Mouse (Mus musculus) c-Kit-positive CD71-negative TER-119-negative erythroid progenitor cells, embryonic 14.5 days (primary cell): ENCODE data around the gene Ints5.
"Not testable (repeated sequence)": the region's sequence is repeated elsewhere in the genome, so short reads cannot be mapped to it uniquely, and the experiment has no call there.

ENCODE experiments used
- DNase-seq: peaks from one replicate; pipeline ENCODE4 v3.0.0-alpha.2; 2013; ENCODE audit warnings: low read depth

The Ints5 gene

DNA sequence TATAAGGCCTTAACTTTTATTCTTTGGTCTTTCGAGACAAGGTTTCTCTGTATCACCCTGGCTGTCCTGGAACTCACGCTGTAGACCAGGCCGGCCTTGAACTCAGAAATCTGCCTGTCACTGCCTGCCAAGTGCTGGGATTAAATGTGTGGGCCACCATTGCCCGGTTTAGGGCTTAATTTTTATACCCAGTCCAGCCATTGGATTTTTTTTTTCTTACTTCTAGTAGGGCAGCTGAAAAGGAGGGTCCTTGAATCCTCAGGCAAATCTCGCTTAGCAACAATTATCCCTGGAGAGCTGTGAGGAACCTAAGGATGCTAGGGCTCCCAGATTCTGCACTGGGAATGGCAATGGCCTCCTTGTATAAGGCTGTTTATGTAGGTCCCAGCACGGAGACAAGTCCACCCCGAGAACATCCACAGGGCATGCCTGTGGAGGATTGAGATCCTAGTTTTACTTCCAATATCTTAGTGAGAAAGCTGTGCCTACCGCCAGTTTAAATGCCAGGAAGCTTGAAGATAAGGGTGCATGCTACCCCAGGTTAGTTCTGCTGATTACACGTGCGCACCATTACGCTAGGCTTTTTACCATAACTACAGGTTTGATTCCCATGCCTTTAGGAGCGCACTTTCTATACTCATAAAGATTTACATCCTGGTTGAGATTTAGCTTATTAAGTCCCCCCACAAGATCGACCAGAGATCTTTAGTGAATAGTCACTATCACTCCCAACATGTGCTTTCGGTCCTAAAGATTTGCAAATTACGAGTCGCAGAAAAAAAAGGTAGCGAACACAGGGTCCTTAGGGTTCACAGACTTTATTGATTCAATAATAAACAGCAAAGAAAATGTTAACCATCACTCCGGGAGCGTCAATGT lies 5.0 kb upstream of the Ints5 start:
- DNase-seq = no peak

DNA sequence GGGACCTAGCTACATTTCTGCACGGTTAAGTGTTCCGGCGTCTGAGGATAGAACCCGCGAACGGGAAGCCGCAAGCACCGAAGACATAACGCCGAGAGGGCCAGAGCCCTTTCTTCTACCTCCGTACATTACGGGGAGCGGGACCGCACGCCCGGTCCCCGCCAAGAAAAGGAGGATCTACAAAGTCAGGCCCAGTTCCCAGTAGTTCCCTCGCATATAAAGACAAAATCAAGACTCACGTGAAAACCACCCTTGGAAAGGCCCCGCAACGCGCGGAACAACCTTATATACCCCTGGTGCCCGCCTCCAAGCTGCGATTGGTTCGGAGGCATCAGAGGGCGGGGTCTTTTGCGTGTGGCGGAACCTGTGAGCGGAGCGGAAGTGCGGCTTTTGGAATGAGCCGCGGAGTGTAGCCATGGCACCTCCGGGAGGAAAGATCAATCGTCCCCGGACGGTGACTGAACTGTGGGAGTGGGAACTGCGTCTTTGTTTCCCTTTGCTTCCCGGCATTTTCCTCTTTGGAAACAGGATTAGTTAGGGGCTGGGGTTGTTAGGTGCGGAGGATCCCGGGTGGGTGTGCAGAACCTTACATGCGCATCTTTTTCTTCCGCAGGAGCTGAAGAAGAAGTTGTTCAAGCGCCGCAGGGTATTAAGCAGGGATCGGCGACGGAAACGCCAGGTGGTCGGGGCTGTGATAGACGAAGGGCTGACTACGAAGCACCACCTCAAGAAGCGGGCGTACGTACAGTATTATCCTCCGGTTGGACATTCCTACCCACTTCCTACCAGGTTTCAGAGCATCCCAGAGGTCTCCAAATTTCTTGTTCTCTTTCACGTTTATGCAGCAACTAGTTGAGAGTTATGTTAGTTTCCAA lies 4.1 kb upstream of the Ints5 start, which contains the start of the genes 1810009A15Rik and Gm49416:
1810009A15Rik (plus strand) TSS at position 343 of the 875 bp plus-strand sequence.
Gm49416 (plus strand) TSS at position 416 of the 875 bp plus-strand sequence.
- DNase-seq = peak; percentile 94

DNA sequence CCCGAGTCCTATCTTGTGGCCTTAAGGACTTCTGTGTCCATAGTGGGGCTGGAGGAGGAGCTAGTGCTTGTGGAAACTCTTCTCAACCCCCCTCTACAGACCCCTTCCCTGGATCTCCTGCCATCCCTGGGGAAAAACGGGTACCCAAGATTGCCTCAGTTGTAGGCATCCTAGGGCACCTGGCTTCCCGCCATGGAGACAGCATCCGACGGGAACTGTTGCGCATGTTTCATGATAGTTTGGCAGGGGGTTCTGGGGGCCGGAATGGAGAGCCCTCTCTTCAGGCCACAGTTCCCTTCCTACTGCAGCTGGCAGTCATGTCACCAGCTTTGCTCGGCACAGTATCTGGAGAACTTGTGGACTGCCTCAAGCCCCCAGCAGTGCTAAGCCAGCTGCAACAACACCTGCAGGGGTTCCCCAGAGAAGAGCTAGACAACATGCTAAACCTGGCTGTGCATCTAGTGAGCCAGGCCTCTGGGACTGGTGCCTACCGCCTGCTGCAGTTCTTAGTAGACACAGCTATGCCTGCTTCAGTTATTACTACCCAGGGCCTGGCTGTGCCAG lies 2.7 kb downstream of the Ints5 start:
- no peak for DNase-seq

DNA sequence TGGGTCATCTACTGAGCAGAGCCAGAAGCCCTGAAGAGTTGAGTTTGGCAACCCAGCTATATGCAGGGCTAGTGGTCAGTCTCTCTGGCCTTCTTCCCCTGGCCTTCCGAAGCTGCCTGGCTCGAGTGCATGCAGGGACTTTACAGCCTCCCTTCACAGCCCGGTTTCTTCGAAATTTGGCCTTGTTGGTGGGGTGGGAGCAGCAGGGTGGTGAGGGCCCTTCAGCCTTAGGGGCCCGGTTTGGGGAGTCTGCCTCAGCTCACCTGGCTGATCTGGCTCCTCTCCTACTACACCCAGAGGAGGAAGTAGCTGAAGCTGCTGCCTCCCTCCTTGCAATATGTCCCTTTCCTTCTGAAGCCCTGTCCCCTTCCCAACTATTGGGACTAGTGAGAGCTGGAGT lies 3.4 kb downstream of the Ints5 start:
- not testable (repeated sequence) for DNase-seq

DNA sequence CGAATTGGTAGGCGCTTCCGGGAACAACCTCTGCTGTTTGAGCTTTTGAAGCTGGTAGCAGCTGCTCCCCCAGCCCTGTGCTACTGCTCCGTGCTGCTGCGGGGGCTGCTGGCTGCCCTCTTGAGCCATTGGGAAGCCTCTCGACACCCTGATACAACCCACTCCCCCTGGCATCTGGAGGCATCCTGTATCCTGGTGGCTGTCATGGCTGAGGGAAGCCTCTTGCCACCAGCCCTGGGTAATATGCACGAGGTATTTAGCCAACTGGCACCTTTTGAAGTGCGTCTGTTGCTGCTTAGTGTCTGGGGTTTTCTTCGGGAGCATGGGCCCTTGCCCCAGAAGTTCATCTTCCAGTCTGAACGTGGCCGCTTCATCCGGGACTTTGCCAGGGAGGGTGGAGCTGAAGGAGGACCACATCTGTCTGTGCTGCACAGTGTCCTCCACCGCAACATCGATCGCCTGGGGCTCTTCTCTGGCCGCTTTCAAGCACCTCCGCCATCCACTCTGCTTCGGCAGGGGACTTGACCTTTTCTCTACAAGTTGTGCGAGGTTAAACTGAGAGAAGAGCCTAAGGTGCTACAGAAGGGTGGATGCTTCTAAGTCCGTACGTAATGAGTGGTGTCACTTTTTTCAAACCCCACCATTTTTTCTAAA lies 4.5 kb downstream of the Ints5 start:
- DNase-seq = not testable (repeated sequence)

DNA sequence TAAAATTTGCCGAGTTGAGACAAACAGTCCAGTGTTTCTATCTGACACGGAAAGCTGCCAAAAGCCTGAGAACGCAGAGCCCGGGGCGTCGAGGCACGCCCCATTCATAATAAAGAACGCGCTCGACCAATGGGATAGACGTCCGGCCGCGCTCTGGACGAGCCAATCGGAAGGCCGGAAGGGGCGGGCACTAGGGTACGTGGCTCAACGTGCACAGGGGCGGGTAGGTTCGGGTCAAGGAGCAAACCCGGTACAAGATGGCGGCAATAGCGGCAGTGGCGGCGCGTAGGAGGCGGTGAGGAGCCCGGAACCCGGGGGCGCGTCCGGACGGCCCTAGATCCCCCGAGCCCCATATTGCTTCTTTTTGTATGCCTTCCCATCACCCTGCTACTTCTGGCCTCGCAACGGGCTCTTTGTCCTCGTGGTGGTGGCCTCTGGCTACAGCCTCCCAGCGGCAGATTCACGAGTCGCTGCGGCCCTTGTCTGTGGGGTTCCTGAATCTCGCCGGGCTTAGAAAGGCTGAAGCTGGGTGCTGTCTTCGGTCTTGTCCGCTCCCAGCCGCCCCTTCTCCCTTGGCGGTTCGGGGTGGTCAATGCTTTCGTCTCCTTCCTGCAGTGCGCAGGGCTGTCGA lies 5.2 kb downstream of the Ints5 start, which contains the start of gene Ganab:
Ganab (plus strand) TSS at position 207 of the 631 bp plus-strand sequence.
- DNase-seq = peak; percentile 95

DNA sequence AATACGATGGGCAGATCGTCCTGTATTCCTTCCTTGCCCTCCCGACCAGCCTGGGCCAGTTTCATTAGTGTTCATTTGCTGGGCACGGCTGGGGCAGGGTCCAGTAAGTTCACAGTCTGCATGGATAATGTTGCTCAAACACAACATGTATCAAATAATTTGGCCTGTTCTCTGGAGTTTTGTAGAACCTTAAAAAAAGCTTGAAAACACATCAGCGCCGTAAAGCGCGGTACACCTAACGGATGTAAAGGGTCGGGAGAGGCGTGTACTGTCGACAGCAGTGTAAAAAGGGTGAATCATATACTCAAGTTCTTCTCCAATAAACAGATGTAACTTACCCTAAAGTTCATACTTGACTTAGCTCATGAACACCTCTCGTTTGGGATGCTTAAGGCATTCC lies 5.8 kb downstream of the Ints5 start:
- no peak for DNase-seq

DNA sequence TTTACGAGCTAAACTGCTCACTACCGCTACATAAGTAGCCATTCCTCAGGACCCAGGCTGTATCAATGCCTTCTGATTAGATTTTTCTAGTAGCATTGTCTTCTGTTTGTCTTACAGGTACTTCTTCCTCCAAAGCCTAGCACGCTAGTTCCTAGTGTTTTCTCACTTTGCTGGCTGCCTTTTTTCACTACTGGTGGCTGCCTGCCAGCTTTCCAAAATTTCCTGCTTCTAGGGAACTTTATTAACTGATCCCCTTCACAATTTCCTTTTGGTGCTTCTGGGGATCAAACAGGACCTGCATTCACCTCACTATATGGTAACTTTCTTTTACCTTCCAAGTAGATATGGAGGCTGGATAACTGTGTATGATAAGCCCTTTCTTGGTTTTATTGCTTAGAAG lies 6.3 kb downstream of the Ints5 start:
- DNase-seq = no peak

DNA sequence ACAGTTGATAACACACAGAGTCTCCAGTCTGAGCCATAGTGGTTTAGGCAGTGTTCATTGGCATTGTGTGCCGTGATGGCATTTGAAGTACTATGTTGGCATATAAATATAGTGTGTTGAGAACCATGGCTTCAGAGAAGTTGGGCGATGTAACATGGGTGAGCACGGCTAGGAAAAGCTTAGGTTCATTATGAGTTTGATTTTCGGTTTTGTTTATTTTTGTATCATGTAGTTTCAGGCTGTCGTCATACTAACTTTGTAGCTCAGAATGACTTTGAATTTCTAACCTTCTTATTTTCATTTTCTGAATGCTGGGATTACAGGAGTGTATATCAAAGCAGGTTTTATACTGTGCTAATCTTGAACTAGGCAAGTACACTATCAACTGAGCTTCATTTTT lies 10.6 kb downstream of the Ints5 start:
- DNase-seq = no peak

DNA sequence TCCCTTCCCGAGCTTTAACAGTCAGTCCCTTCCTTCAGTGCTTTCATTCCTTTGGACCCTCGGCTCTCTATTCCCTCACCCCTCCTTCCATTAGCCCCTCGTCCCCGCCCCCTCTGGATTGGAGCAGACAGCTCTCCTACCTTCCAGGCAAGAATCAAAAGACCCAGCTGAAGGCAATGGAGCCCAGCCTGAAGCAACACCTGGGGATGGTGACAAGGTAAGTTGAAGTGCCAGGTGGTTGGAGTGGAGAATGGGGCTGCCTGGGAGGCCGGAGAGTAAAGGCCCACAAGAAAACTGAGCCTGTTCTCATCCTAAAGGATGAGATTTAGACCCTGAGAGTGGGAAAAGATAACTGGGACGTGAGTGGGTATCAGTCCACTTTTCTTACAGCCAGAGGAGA lies 15.7 kb downstream of the Ints5 start:
- DNase-seq = no peak

DNA sequence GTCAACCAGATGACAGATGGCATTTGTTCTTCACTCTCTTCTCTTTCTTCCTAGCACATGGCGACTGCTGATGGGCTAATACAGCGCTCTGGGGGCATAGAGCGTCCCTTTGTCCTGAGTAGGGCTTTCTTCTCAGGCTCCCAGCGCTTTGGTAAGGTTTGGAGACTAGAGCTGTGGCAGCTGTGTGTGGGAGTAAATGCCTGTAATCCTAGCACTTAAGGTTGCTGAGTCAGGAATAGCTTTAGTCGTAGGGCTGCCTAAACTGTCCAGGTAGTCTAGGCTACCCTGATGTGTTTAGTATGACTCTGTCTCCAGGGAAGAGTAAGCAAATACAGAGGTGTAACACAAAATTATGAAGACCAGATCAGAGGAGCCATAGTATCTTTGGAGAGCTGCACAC lies 19.0 kb downstream of the Ints5 start:
- no peak for DNase-seq

DNA sequence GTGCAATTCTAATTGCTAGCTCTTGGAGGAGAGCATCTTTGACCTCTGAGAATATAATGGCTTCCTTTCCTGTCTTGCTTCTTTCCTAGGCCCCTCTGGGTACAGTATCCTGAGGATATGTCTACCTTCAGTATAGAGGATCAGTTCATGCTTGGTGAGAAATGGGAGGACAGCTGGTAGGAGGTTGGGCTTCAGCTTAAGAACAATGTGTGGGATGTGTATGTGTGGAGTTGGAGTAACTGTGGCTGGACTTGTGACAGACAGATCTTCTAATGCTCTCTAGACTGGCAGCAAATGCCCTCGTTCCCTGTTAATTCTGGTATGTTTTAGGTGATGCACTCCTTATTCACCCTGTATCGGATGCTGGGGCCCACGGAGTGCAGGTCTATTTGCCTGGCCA lies 21.4 kb downstream of the Ints5 start:
- DNase-seq = no peak

DNA sequence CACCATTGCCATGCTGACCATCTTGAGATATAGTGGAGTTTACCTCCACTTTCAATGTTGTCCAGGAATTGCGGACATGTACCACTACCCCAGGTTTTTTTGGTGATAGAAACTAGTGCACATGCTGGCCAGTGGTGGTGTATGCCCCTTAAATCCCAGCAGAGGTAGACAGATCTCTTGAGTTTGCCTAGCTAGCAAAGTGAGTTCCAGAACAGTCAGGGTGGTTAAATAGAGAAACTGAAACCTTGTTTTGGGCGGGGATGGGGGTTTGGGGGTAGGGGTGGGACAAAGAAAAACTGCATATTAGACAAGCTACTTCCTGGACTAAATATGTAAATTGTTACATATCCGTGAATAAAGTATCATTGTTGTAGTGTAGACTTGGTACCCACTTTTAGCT lies 26.2 kb downstream of the Ints5 start:
- DNase-seq = no peak

DNA sequence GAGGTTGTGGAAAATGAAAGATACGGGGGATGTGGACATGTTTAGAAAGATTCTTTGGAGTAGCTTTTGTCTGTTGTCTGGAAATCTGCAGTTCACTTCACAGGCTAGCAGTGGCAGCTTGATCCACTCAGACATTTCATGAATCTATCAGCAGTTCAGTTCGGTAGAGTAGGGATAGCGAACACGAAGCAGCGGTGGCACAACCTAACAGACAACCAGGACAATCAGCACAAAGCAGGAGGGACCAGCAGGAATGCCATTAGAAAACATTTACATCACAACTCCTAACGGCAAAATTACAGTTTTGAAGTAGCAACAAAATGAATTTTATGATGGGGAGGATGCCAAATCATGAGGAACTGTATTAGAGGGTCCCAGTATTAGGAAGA lies 26.9 kb downstream of the Ints5 start:
- DNase-seq = no peak

DNA sequence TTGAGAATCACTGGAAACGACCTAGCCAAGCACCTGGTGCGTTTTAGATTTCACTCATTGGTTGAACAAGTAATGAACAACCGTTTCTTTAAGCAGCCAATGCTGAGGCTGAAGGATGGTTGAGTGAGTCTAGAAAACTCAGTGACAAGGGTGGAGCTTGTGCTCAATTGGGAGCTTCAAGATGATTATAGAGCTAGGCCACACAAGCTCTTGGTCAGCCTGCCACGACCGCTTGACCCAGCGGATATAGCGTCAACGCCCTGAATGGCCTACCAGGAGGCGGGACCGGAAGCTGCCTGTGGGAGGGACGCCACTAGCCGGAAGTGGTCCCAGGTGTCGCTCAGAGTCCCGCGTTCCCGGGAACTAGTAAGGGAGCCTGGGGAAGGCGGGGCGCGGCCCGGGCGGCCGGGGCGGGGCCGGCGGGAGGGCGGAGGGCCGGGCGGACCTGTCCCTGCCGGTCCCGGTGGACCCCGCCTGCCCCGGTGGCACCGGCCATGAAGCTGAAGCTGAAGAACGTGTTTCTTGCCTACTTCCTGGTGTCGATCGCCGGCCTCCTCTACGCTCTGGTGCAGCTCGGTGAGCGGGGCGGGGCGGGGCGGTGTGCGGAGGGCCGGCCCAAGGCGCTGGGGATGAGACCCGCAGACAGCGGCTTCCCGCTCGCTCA lies 27.4 kb downstream of the Ints5 start, which contains the start of gene B3gat3:
B3gat3 (plus strand) TSS at position 302 of the 664 bp plus-strand sequence.
- DNase-seq = peak; percentile 81

DNA sequence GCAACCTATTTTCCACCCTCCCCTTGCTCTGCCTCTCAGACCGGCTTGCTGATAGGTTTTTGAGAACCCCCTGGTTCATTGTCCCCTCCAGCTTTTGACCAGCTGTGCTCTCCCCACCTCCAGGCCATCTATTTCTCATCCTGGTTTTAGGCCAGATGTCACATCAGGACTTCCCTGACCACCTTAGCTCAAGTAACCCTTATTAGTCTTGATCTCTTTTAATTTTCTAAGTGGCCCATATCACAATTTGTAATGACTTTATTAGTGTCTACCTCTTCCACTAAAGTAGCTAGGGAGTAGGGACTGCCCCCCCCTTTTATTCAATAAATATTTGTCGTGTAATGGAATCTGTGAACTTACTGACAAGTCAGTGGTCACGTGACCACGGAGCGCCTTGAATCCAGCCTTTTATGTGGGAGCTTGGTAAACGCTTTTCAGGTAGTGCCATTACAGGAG lies 28.1 kb downstream of the Ints5 start:
- no peak for DNase-seq

DNA sequence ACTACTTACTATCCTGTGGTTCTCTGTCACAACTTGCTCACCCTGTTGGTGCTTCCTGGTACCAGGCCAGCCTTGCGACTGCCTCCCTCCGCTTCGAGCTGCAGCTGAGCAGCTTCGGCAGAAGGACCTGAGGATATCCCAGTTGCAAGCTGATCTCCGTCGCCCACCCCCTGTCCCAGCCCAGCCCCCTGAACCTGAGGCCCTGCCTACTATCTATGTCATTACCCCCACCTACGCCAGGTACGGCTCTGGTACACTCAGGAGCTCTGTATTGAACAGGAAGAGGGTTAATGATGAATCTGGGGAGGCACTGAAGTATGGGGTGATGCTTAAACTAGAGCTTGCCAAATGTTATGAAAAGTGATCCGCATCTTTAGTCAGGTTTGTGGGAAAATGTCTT lies 28.9 kb downstream of the Ints5 start:
- DNase-seq = no peak

DNA sequence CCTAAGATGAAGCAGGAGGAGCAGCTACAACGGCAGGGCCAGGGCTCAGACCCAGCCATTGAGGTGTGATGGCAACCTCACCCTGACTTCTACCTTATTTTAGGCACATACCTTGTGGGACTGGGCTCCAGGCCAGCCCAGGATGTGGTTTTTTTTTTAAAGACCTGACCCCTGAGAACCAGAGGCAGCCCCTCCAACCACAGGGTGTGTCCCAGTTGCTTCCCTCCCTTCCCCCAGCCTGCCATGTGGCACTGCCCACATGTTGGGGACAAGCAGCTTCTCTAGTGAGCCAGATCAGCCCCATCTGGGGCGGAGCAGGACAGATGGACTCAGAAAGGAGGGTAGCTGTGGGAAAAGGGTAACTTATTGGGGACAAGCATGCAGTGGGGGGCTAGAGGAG lies 34.0 kb downstream of the Ints5 start:
- no peak for DNase-seq

DNA sequence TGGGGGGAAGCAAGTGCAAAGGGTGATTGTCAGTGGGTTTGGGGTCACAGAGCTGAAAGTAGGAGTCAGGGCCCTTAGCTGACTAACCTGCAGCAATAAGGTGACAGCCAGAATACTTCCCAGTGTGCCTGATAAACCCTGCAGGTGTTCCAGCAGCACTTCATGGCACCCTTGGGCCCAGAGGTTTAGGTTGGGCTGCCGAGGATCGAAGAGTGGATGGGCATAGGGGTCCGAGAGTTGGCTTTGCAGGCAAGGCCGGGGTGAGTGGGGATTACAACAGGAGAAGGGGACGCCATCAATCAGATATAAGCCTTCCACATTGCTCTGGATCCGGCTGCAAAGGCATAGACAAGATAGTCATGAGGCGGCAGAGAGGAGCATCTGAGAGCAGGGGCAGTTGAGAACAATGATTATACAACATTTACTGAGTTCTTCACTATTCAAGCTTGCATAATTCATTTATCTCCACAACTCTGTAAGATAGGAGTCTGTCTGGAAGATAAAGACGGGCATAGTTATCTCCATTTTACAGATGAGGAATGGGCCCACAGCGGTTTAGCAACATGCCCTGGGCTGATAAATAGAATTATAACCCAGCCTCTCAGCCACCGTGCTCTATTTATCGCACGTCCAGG lies 35.2 kb downstream of the Ints5 start:
- no peak for DNase-seq

DNA sequence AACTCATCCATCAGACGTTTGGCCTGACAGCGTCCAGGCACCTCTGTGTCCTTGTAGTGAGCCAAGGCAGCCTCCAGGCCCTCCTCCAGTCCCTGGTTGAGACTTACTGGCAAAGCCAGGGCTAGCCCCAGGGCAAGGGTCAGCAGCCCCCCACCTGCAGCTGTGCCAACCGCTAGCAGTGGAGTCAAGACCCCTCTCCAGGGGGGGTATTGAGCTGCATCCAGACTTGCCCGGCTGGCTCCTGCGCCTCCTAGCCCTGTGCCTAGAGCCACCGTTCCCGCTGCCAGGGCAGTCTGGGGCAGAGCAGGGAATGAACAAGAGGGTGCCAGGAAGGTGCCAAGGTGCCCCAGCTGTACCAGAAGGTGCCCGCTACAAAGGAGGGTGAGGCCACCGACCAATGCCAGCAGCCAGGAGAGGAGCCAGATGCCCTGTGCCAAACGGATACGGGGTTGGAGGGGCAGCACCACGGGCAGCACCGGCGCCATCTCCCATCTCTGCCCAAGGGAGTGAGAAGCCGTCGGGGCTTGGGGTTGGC lies 36.0 kb downstream of the Ints5 start:
- DNase-seq = no peak
